Mouse (Mus musculus) cerebellum, adult 8-10 months (tissue): ENCODE results near the gene Rbbp4.

ENCODE experiments used
- DNase-seq: peaks from one replicate; pipeline ENCODE4 v3.0.0; 2022

Gene Rbbp4

GRCm38 (mm10) chr4:129351111-129351510 is 15.9 kb upstream of the Rbbp4 start:
- DNase-seq: no peak

DNA sequence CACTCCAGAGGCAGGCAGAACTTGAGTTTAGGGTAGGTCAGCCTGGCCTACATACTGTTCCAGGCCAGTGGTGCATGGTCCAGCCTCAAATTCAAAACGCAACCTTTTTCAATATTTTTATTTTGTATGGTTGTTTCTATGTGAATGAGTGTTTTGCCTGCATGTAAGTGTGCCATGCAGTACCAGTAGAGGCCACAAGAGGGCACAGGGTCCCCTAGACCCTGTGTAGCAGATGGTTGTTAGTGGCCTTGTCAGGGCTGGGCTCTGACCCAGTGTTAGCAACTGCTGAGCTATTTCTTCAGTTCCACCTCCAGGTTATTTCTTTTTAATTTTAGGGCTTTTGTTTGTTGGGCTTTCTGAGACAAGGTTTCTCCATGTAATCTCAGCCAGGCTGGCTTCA is 15.5 kb upstream of the Rbbp4 start:
- DNase-seq: peak; percentile 81

- no peak for DNase-seq
These were observed 11.4 kb upstream of the Rbbp4 start for GRCm38 (mm10) chr4:129346481-129347154.

DNA sequence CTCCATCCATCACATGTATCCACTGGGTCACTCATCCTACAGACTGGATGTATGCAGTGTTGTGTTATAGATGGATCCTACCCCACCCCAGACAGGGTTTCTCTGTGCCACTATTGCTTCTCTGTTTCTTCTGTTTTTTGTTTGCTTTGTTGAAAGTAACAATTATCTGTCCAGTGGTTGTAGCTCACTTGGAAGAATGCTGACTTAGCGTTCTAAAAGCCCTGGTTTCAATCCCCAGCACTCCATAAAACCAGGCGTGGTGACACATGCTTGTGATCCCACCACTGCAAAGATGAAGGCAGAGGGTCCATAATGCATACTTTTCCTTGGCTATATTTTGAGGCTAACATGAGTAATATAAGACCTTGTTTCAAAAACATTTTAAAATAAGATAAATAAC is 7.5 kb upstream of the Rbbp4 start:
- DNase-seq: no peak

- no peak for DNase-seq
These were observed 6.7 kb upstream of the Rbbp4 start for GRCm38 (mm10) chr4:129341888-129342287.

DNA sequence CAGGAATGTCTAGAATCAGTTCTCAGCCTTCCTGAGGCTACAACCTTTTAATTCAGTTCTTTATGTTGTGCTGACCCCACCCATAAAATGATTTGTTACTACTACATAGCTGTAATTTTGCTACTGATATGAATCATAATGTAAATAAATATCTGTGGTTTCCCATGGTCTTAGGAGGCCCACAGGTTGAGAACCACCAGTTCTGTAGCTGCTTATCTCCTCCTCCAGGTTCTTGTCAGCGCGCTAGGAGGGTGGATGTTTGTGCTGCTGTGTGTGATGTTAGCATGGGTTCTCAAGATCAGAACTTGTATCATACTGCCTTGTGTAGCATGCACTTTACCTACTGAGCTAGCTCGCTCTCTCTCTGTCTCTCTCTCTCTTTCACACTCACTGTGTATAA is 4.6 kb upstream of the Rbbp4 start:
- no peak for DNase-seq

GRCm38 (mm10) chr4:129336291-129336690 is 1.1 kb upstream of the Rbbp4 start:
- DNase-seq: no peak

DNA sequence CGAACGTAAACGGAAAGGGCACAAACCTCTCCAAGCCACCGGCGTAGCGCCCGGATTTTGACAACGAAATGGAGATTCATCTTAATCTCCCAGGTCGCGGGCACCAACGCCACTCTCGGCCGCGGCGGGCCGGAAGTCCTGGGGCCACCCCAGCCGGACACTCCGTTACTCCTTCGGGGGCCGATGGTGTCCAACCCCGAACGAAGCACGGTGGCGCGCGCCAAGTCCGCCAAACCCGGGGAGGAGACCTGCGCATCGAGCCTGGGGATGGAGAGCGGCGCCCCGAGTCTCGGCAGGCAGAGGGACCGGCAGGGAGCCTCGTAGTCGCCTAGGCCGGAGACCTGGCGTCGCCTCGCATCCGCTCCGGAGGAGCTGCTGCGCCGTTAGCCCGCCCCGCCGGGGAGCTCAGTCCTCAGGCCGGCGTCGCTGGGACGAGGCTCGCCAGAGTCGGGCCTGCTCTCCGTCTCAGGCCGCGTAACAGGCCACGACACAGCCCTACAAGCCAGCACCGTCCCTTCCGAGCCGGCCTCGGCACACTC is 424 bp downstream of the Rbbp4 start:
- no peak for DNase-seq

GRCm38 (mm10) chr4:129332846-129333245 is 2.3 kb downstream of the Rbbp4 start:
- DNase-seq: no peak

DNA sequence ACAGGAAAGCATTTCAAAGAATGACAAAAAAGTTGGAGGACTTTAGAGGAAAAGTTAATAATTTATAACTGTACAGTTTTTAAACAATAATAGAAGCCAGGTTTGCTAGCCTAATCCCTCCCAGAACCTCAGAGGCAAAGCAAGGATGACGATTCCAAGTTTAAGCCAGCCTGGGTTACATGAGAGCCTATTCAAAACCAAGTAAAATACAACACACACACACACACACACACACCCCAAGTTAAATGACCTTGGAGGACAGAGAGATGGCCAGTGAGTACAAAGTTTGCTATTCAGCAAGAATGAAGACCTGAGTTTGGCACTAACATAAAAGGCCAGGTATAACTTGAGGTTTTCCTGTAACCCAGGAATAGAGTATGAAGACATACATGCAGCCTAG is 9.0 kb downstream of the Rbbp4 start:
- no peak for DNase-seq

DNA sequence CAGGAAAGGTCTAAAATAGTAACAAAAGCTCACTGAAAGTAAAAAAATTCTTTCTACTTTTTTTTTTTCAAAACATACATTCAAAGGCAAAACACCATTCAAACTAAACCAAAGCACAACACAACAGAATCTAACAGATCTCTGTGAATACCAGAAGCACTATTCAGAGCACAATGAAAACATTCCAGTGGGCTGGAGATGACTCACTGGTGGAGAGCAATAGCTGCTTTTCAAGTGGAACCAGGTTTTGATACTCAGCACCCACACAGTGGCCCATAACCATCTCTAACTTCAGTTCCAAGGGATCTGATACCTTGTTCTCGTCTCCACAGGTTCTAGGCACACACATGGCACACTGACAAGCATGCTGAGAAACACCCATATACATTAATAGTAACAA is 10.4 kb downstream of the Rbbp4 start:
- DNase-seq: no peak

- DNase-seq: no peak
These were observed 11.7 kb downstream of the Rbbp4 start for GRCm38 (mm10) chr4:129323491-129323890.

GRCm38 (mm10) chr4:129322042-129322441 is 13.1 kb downstream of the Rbbp4 start:
- no peak for DNase-seq

- DNase-seq: no peak
These were observed 14.3 kb downstream of the Rbbp4 start for GRCm38 (mm10) chr4:129320876-129321275.

DNA sequence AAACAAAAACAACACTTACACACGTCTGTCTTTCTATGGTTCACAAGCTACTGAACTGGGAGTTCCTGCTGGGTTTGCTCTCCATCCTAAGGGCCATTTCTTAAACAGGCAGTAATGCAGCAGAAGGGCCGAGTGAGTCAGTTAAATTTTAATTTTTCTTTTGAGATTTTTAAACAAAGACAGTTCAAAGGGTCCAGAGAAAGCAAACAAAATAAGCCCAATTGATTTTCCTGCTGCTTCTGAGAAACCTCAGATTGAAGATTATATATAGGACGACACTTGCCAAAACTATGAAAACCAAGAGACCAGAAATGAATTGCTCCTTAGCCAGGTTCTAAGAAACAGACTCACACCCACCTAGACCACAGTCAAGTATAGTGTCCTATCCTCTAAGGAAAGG is 21.3 kb downstream of the Rbbp4 start:
- no peak for DNase-seq

GRCm38 (mm10) chr4:129307936-129308335 is 27.2 kb downstream of the Rbbp4 start:
- no peak for DNase-seq

GRCm38 (mm10) chr4:129304306-129304705 is 30.9 kb downstream of the Rbbp4 start:
- DNase-seq: no peak

GRCm38 (mm10) chr4:129303816-129304215 is 31.4 kb downstream of the Rbbp4 start:
- DNase-seq: no peak

GRCm38 (mm10) chr4:129303401-129303800 is 31.8 kb downstream of the Rbbp4 start:
- DNase-seq: no peak

- no peak for DNase-seq
These were observed 36.0 kb downstream of the Rbbp4 start for GRCm38 (mm10) chr4:129299121-129299520.

GRCm38 (mm10) chr4:129297724-129298123 is 37.4 kb downstream of the Rbbp4 start:
- DNase-seq: no peak

DNA sequence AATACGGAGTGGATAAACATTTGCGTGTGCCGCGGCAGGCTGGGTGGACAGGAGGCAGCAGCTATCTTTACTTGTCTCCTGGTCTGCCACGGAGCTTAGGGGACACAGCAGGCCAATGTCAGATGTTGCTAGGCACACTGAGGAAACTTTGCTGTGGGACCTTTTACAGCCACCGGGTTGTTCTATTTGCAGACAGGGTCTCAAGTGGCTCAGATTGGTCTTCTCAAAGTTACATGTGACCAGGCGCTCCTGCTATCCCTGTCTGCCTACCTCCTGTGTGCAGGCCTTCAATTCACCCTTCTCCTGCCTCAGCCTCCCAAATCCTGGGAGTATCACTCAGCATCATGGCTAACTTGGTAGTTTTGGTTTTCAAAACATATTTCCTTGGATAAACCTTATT is 39.1 kb downstream of the Rbbp4 start:
- DNase-seq: no peak

- no peak for DNase-seq
These were observed 40.0 kb downstream of the Rbbp4 start for GRCm38 (mm10) chr4:129295188-129295587.

- no peak for DNase-seq
These were observed 41.5 kb downstream of the Rbbp4 start for GRCm38 (mm10) chr4:129293702-129294101.

- DNase-seq: no peak
These were observed 42.3 kb downstream of the Rbbp4 start for GRCm38 (mm10) chr4:129292831-129293230.
